Mouse (Mus musculus) ES-E14 (cell line): ENCODE results near the gene Prkaa1.

Experiments
- HCFC1 ChIP-seq: IDR thresholded peaks from 2 replicates; pipeline ENCODE4 v1.6.1; 2012; ENCODE audit warnings: low read length, inconsistent platforms, borderline replicate concordance; ENCODE audit not compliant: insufficient read depth
- ZC3H11A ChIP-seq: IDR thresholded peaks from 2 replicates; pipeline ENCODE4 v1.6.1; 2012; ENCODE audit warnings: low read depth, mild to moderate bottlenecking, inconsistent platforms, low read length, borderline replicate concordance

GRCm38 (mm10) chr15:5105891-5106290 lies 37.8 kb upstream of the Prkaa1 start:
- TF ChIP-seq ZC3H11A (no peak), HCFC1 (no peak)
